Mouse (Mus musculus): ENCODE data around the gene Ankk1.

DNA sequence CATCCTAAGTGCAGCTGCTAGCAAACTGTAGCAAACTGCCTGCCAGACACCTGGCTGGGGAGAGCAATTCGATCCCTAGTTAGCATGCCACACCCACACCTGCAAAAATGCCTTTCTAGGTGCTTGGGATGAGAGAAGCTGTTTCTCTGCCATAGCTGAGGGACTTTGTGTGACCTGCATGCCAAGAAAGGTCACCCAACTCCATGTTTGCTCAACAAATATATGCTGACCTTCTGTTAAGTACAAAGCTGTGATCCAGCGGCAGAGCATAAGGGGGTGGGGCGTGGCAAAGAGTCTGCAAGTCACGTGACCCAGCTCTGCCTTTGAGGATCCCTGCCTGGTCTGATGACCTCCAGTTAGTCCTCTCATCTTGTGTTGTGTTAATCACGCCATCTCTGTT, 61.1 kb downstream of the Ankk1 start:
- no peak for TF ChIP-seq CTCF (IDR thresholded peaks at IDR 0.05; ENCODE audit: extremely low read depth, insufficient read depth, low read length)
- no peak for TF ChIP-seq POLR2A (IDR thresholded peaks at IDR 0.05; ENCODE audit: extremely low read depth, insufficient read depth, low read length)
